Mouse (Mus musculus) forebrain, embryonic 16.5 days (tissue): ENCODE results near the gene Fcer1g. TPM values are rescaled to one million over a fixed set of nuclear protein-coding genes. Genes with fewer than 3 reads are reported as not detected.

Source experiments
- ATAC-seq: fragments of 200-750 bp; cut with Nextera tagmentation; 2 replicates; pipeline ENCODE4 v1.8.0; 2017; ENCODE audit warnings: mild to moderate bottlenecking, moderate library complexity
- H3K27ac ChIP-seq: fragments of 300-500 bp; sonication (generic); 2 replicates; pipeline ENCODE4 v1.5.1; 2014; ENCODE audit warnings: low read length, control low read depth
- H3K27me3 ChIP-seq: fragments of 300-500 bp; sonication (generic); replicated peaks from 2 replicates; pipeline ENCODE4 v1.6.1; 2014; ENCODE audit warnings: low read length; ENCODE audit not compliant: control insufficient read depth, insufficient read depth
- H3K36me3 ChIP-seq: fragments of 300-500 bp; sonication (generic); 2 replicates; pipeline ENCODE4 v1.6.1; 2014; ENCODE audit not compliant: control insufficient read depth, insufficient read depth
- H3K4me1 ChIP-seq: fragments of 300-500 bp; sonication (generic); replicated peaks from 2 replicates; pipeline ENCODE4 v1.6.1; 2014; ENCODE audit warnings: low read length; ENCODE audit not compliant: control insufficient read depth, insufficient read depth
- H3K4me2 ChIP-seq: fragments of 300-500 bp; sonication (generic); 2 replicates; pipeline ENCODE4 v1.6.1; 2014; ENCODE audit warnings: mild to moderate bottlenecking, low read length, control low read depth
- H3K4me3 ChIP-seq: fragments of 300-500 bp; sonication (generic); replicated peaks from 2 replicates; pipeline ENCODE4 v1.5.1; 2014; ENCODE audit warnings: mild to moderate bottlenecking, low read length, control low read depth
- H3K9ac ChIP-seq: fragments of 300-500 bp; sonication (generic); replicated peaks from 2 replicates; pipeline ENCODE4 v1.6.1; 2014; ENCODE audit warnings: low read depth, low read length, control low read depth
- H3K9me3 ChIP-seq: fragments of 300-500 bp; sonication (generic); 2 replicates; pipeline ENCODE4 v1.6.1; 2016; ENCODE audit warnings: low read length; ENCODE audit not compliant: control insufficient read depth
- WGBS: fragments of 180-500 bp; shearing (Covaris S2); extraction: QIAGEN DNeasy Blood & Tissue Kit; methylation state at CpG from one replicate; pipeline ENCODE4 v1.1.7; 2014; 5-methylcytosine and 5-hydroxymethylcytosine counted together
- polyA plus RNA-seq: library from polyadenylated mRNA; unstranded; fragments of >200 nt; fragmentation: Nextera tagmentation; extraction: Ambion mirVana; gene quantifications from 2 replicates; pipeline ENCODE4 v1.2.1, GENCODE M21; 2015

The Fcer1g gene
- polyA plus RNA-seq, 1 experiment from 2014 or later, result 15.7 TPM

DNA sequence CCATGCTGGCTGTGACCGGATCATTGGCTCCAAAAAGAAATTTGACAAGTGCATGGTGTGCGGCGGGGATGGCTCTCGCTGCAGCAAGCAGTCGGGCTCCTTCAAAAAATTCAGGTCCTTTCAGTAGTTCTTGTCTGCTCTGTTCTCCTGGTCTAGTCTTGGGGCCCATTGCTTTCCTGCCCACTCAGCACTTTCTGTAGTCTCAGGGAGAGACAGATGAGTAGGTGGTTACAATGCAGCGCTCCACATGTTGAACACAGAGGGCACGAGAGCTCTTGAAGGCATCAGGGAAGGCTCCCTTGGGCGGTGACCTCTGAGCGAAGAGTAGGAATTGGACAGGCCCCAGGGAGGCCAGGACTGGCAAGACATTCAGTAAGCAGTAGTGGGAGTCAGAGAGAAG is 23.6 kb upstream of the Fcer1g start:
- no peak overlapping the region for H3K4me3 ChIP-seq

DNA sequence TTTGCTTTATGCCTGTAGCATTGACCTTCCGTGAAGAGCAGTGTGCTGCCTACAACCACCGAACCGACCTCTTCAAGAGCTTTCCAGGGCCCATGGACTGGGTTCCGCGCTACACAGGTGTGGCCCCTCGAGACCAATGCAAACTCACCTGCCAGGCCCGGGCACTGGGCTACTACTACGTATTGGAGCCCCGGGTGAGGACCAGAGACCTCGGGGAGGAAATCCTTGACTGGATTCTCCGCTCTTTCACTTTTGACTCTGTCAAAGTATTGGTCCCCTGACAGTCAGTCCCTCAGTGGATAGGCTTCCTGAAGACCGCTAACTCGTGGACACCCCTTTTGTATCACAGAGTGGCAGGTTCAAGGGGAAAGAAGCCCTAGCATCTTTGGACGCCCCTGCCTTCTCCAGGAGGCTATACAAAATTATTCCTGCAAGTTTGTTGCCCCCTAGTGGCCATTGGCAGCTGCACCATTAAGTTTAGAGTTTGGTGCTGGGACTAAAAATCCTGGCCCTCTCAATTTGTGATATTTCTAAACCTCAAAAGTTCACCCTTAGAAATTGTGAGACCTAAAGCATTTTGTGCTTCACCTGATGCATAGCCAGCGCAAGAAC is 22.9 kb upstream of the Fcer1g start:
- no peaks in the 10 kb centered on the region for H3K36me3 ChIP-seq
- peak; percentile 37 for ATAC-seq

More for the DNA sequence above, 23.6 kb upstream of the Fcer1g start:
- H3K4me2 ChIP-seq, result no peak overlapping the region
- WGBS, result 83% methylated on average over 9 of the region's 9 CpGs
- no peak overlapping the region for H3K27ac ChIP-seq
- H3K27me3 ChIP-seq, result no peaks in the 10 kb centered on the region
- H3K36me3 ChIP-seq, result no peaks in the 10 kb centered on the region
- H3K9ac ChIP-seq, result no peak overlapping the region
- H3K4me1 ChIP-seq, result peaks cover 7% of the 10 kb centered on the region
- H3K9me3 ChIP-seq, result no peaks in the 10 kb centered on the region
- no peak for ATAC-seq

GRCm38 (mm10) chr1:171256095-171256818 is 22.1 kb upstream of the Fcer1g start:
- Histone ChIP-seq H3K36me3 (no peaks in the 10 kb centered on the region), H3K4me2 (no peak overlapping the region), H3K4me3 (no peak overlapping the region), H3K9me3 (no peaks in the 10 kb centered on the region), H3K9ac (no peak overlapping the region), H3K27me3 (no peaks in the 10 kb centered on the region), H3K4me1 (peaks cover 14% of the 10 kb centered on the region), H3K27ac (no peak overlapping the region)
- 90% methylated on average over 24 of the region's 24 CpGs for WGBS
- ATAC-seq, result no peak

More for the DNA sequence above, 22.9 kb upstream of the Fcer1g start:
- no peak overlapping the region for H3K4me2 ChIP-seq
- H3K4me3 ChIP-seq, result no peak overlapping the region
- no peak overlapping the region for H3K27ac ChIP-seq
- H3K27me3 ChIP-seq, result no peaks in the 10 kb centered on the region
- H3K4me1 ChIP-seq, result peaks cover 6% of the 10 kb centered on the region
- no peaks in the 10 kb centered on the region for H3K9me3 ChIP-seq
- 64% methylated on average over 15 of the region's 15 CpGs for WGBS
- H3K9ac ChIP-seq, result no peak overlapping the region

DNA sequence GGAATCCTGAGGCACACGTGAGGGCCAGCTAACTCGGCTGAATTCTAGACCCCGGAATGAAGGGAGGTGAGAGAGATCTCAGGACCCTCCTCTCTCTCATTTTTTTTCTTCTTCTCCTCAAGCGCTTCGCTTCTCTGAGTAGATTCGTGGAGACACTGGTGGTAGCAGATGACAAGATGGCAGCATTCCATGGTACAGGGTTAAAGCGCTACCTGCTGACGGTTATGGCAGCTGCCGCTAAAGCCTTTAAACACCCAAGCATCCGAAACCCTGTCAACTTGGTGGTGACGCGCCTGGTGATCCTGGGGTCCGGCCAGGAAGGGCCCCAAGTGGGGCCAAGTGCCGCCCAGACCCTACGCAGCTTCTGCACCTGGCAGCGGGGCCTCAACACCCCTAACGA is 18.2 kb upstream of the Fcer1g start:
- ATAC-seq, result no peak
- H3K4me3 ChIP-seq, result peak overlapping the region; percentile 3; the same call in 1 of the 2 replicates
- 44% methylated on average over 17 of the region's 17 CpGs for WGBS
- H3K27me3 ChIP-seq, result no peaks in the 10 kb centered on the region
- H3K9ac ChIP-seq, result 0 out of 2 replicates have a peak overlapping the region, but pooled peaks have one; percentile 41
- no peaks in the 10 kb centered on the region for H3K36me3 ChIP-seq
- no peaks in the 10 kb centered on the region for H3K9me3 ChIP-seq
- peaks cover 40% of the 10 kb centered on the region for H3K4me1 ChIP-seq
- peak overlapping the region; percentile 33; the same call in 1 of the 2 replicates for H3K27ac ChIP-seq
- H3K4me2 ChIP-seq, result peak overlapping the region; percentile 60

DNA sequence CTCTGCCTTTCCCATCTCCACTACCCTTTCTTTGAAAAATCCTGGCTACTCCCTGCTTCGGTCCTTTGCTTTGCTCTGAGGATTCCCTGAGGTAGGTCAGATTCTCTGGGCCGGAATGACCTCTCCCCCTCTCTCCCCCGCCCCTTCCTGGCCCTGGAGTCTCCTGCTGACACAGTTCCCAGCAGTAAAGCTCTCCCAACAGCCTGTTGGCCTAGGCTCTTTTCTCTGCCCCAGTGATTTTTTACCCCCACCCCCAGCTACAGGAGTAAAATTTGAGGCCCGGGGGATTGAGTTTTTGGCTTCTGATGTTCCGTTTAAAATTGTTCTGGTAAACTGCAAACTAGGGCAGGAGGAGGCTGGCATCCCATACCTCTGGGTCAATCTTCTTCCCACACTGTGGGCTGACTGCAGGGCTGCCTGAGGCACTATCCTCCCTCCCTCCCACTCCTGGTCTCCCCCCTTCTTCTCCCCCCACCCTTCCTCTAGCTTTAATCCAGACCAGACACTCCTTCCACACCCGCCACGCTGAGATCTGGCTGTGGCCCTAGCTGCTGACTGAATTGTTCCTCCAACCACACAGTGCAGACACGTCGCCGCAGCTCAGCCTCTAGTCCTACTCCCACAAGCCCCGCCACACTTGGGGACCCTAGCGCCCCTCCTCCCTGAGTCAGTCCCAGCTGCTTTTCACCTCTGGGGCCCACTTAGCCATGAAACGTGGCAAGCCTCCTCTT is 17.6 kb upstream of the Fcer1g start:
- no peaks in the 10 kb centered on the region for H3K36me3 ChIP-seq
- no peaks in the 10 kb centered on the region for H3K27me3 ChIP-seq
- H3K27ac ChIP-seq, result peak overlapping the region; percentile 33; the same call in 1 of the 2 replicates
- 7% methylated on average over 13 of the region's 13 CpGs for WGBS
- H3K4me3 ChIP-seq, result peak overlapping the region; percentile 35
- no peak for ATAC-seq
- peak overlapping the region; percentile 41; the same call in 1 of the 2 replicates for H3K9ac ChIP-seq
- H3K9me3 ChIP-seq, result no peaks in the 10 kb centered on the region
- peak overlapping the region; percentile 60 for H3K4me2 ChIP-seq
- peaks cover 41% of the 10 kb centered on the region for H3K4me1 ChIP-seq

DNA sequence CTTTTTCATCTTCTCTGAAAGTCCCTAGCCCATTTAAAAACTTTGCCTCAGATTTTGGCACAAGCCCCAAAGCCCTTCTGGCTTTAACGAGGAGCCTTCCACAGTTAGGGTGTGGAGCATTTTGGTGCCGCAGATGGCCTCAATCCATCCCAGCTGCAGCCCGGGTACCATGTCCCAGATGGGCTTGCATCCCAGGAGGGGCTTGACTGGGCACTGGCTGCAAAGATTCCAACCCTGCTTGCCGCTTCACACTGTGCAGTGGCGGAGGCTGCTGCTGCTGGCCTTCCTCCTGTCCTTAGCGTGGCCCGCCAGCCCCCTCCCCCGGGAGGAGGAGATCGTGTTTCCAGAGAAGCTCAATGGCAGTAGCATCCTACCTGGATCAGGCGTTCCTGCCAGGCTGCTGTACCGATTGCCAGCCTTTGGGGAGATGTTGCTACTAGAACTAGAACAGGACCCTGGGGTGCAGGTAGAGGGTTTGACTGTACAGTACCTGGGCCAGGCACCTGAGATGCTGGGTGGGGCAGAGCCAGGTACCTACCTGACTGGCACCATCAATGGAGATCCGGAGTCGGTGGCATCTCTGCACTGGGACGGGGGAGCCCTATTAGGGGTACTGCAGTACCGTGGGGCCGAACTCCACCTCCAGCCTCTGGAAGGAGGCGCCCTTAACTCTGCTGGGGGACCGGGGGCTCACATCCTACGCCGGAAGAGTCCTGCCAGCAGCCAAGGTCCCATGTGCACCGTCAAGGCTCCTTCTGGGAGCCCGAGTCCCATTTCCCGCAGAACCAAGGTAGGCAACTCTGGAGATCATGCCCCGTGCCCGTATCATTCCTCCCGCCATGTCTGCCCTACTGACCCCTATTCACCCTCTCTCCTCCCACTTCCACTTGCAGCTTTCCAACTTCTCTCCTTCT is 16.8 kb upstream of the Fcer1g start, which contains the start of gene Ndufs2:
Ndufs2 (minus strand) TSS at position 709 of the 914 bp plus-strand sequence.
- no peaks in the 10 kb centered on the region for H3K36me3 ChIP-seq
- peak; percentile 36 for ATAC-seq
- WGBS, result 15% methylated on average over 26 of the region's 26 CpGs
- peak within 1 kb of the TSS; percentile 35 for H3K4me3 ChIP-seq
- no peaks in the 10 kb centered on the region for H3K9me3 ChIP-seq
- no peaks in the 10 kb centered on the region for H3K27me3 ChIP-seq
- H3K4me1 ChIP-seq, result peaks cover 47% of the 10 kb centered on the region
- peak within 1 kb of the TSS; percentile 60 for H3K4me2 ChIP-seq
- peak within 1 kb of the TSS; percentile 74 for H3K27ac ChIP-seq
- H3K9ac ChIP-seq, result peak within 1 kb of the TSS; percentile 57

- Histone ChIP-seq H3K4me2 (peak within 1 kb of the TSS; percentile 60), H3K27ac (peak within 1 kb of the TSS; percentile 74), H3K27me3 (no peaks in the 10 kb centered on the region), H3K36me3 (no peaks in the 10 kb centered on the region), H3K4me3 (peak within 1 kb of the TSS; percentile 35), H3K9ac (peak within 1 kb of the TSS; percentile 57), H3K9me3 (no peaks in the 10 kb centered on the region), H3K4me1 (peaks cover 51% of the 10 kb centered on the region)
- ATAC-seq, result peak; percentile 36
- WGBS, result 2% methylated on average over 5 of the region's 5 CpGs
These were observed 15.9 kb upstream of the Fcer1g start, which contains the start of gene Adamts4 for GRCm38 (mm10) chr1:171249913-171250600. Adamts4 (plus strand) TSS chr1:171250421.
